Mouse (Mus musculus) macrophage (primary cell): ENCODE results near the gene Foxp1. TPM values are rescaled to one million over a fixed set of nuclear protein-coding genes. Genes with fewer than 3 reads are reported as not detected.

Experiments used
- H3K27ac ChIP-seq: fragments of 350-480 bp; formaldehyde crosslinking; 2 replicates; pipeline ENCODE4 v1.9.0; 2021
- H3K36me3 ChIP-seq: fragments of 350-480 bp; formaldehyde crosslinking; 2 replicates; pipeline ENCODE4 v1.9.0; 2021; ENCODE audit errors: inconsistent target
- H3K4me3 ChIP-seq: fragments of 350-480 bp; formaldehyde crosslinking; 2 replicates; pipeline ENCODE4 v1.9.0; 2021; ENCODE audit errors: inconsistent target
- H3K79me2 ChIP-seq: fragments of 350-480 bp; formaldehyde crosslinking; 2 replicates; pipeline ENCODE4 v1.9.0; 2021; ENCODE audit errors: inconsistent target
- WGBS: methylation state at CpG from one replicate; pipeline ENCODE4 v1.1.7; 2026; ENCODE audit warnings: inconsistent platforms; ENCODE audit not compliant: missing documents; 5-methylcytosine and 5-hydroxymethylcytosine counted together
- polyA plus RNA-seq: library from polyadenylated mRNA; stranded (reverse); fragments of 250-400 nt; gene quantifications from 3 replicates; pipeline ENCODE4 v1.2.4, GENCODE M21; 2018; ENCODE audit warnings: inconsistent platforms

Gene Foxp1
- polyA plus RNA-seq, 1 experiment from 2014 or later = 38.9 TPM

DNA sequence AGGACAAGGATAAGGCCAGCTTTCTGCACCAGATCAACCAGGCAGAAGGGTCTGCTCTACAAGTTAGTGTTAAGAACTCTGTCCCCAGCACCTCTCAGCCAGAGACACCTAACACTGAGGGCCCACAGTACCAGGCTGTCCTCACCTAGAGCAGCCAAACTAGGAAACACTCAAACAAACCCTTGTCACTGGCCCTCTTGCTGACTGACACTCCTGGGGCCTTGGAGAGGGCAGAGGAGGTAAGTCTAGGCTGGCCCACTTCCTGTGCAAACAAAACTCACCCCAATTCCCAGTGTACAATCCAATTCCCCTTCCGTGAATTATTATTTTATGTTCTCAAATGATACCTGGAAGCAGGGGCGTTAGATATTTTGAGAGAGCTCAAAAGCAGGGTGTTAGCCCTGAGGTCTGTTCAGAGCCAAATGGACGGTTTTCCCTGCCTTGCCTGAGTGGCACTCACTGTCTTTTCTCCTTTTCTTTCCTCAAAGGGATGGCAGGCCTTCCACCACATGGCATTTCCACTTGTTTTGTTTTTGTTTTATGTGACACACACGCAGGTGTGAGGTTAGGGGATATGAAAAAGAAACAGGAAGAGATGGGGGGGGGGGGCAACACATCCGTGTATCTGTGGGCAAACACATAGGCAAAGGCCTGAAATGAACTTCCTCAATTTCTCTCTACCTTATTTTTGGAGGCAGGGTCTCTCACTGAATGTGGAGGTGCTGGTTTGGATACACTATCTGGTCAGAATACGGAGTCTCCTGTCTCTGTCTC lies 219.7 kb downstream of the Foxp1 start:
- WGBS = 70% methylated on average over 6 of the region's 6 CpGs
- no peak overlapping the region for H3K27ac ChIP-seq
- no peaks in the 10 kb centered on the region for H3K36me3 ChIP-seq
- H3K4me3 ChIP-seq = no peak overlapping the region
- H3K79me2 ChIP-seq = no peaks in the 10 kb centered on the region

DNA sequence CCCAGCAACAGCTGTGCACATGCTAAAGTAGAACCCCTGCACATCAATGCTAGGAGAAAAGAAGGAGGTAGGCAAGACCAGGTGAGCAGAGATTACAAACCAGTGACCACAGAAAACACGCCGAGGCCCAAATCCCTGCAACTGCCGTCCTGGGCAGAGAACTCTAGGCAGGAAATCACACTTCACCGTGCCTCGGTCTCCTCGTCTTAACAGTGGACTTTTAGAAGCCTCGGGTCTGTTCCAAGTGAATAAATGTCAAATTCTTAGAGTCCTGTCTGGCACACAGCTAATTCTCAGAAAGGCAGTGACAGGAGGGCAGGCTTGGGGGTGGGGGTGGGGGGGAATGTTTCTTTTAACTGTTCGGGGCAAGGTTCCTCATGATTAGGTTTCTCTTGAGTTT lies 220.6 kb downstream of the Foxp1 start:
- 78% methylated on average over 8 of the region's 8 CpGs for WGBS
- H3K27ac ChIP-seq = no peak overlapping the region
- H3K36me3 ChIP-seq = no peaks in the 10 kb centered on the region
- H3K79me2 ChIP-seq = no peaks in the 10 kb centered on the region
- no peak overlapping the region for H3K4me3 ChIP-seq

DNA sequence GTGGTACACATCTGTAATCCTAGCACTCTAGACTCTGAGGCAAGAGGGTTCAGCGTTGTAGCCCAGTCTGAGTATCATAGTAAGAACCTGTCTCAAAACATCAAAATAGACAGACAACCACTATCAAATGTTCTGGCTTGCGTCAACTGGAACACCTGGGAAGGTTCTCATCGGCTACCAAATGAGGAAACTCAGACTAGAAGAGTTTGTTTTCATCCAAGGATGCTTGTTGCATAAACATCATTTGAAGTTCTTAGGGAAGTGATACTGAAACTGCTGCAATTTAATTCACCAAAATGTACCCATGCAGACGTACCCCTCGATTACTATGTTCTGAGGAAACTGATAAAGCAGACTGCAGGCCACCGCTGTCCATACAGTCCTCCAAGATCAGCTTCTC lies 222.3 kb downstream of the Foxp1 start:
- no peak overlapping the region for H3K27ac ChIP-seq
- 41% methylated on average over 6 of the region's 6 CpGs for WGBS

DNA sequence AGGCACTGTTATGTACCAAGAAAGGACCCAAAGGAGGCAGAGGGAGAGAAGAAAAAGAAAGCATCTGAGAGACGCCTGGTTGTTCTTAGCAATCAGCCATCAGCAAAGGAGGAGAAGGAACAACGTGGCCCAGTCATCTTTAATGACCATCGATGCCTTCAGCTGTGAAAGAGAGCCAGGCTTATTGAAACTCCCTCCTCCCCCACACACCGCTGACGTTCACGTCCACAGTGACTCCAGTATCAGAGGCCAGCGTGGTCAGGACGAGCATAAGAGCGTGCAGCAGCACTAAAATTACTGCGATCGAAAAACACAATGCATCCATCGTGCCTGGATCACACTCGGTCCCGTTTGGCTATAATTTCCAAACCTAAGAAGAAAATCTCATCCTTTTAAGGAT lies 223.3 kb downstream of the Foxp1 start:
- WGBS = 93% methylated on average over 14 of the region's 14 CpGs

More for the DNA sequence above, 222.3 kb downstream of the Foxp1 start:
- H3K36me3 ChIP-seq = no peaks in the 10 kb centered on the region
- H3K79me2 ChIP-seq = no peaks in the 10 kb centered on the region
- no peak overlapping the region for H3K4me3 ChIP-seq

DNA sequence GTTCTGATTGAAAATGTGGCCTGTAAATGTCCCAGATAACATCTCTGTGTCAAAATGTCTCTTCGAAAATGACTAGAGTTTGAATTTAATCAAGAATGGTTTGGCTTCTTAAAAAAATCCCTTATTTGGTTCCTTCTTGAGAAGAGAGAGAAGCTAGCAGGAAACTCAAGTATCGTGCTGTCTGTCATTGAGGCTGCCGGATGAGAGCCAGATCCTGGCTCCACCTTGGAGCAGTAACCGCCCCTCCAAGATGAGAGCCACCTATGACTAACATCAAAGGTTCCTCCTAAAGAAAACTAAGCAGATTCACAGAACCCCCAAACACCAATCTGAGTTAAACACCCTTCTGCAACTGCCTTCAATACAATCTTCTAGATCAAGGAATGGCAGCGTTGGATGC lies 225.0 kb downstream of the Foxp1 start:
- Histone ChIP-seq H3K79me2 (no peaks in the 10 kb centered on the region), H3K4me3 (no peak overlapping the region), H3K36me3 (no peaks in the 10 kb centered on the region), H3K27ac (no peak overlapping the region)
- 90% methylated on average over 5 of the region's 5 CpGs for WGBS

More for the DNA sequence above, 223.3 kb downstream of the Foxp1 start:
- Histone ChIP-seq H3K27ac (no peak overlapping the region), H3K4me3 (no peak overlapping the region), H3K36me3 (no peaks in the 10 kb centered on the region), H3K79me2 (no peaks in the 10 kb centered on the region)

DNA sequence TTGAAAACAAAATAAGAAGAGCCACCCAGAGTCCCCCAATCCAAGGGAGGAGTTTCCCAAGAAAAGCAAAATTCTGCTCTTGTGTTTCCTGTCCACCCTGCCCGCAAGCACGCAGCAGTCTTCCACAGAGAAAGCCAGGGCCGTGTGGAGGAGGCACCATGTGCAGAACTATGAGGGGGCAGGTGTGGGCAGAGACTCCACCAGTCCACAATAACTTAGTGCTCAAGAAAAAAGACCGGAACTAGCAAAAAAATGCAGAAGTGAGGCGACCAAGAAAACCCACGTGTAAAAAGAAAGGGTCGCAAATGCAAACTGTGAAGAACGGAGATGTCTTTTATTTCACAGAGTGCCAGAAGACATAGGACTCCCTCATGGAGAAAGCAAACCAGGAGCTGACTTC lies 227.0 kb downstream of the Foxp1 start:
- WGBS = 19% methylated on average over 8 of the region's 8 CpGs
- Histone ChIP-seq H3K27ac (no peak overlapping the region), H3K36me3 (no peaks in the 10 kb centered on the region), H3K4me3 (no peak overlapping the region), H3K79me2 (no peaks in the 10 kb centered on the region)

DNA sequence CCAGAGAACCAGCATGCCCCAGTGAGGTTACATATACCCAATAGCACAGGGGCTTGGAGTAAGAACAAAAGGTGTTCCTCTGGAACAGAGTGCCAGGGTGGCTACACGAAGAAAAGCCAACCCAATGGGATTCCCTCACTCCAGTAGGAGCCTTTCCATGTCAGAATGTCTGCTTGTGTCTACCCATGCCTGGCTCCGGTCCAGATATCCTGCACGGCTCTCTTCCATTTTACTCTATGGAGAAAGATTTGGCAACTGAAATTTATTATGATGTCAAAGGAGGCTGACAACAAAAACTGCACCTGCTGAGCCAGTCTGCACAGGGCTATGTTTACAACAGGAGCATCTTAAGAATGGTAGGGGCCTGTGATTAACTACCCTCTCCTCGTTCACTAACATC lies 233.3 kb downstream of the Foxp1 start:
- no peaks in the 10 kb centered on the region for H3K36me3 ChIP-seq
- H3K27ac ChIP-seq = no peak overlapping the region
- WGBS = 98% methylated on average over 4 of the region's 4 CpGs
- no peaks in the 10 kb centered on the region for H3K79me2 ChIP-seq
- H3K4me3 ChIP-seq = no peak overlapping the region

DNA sequence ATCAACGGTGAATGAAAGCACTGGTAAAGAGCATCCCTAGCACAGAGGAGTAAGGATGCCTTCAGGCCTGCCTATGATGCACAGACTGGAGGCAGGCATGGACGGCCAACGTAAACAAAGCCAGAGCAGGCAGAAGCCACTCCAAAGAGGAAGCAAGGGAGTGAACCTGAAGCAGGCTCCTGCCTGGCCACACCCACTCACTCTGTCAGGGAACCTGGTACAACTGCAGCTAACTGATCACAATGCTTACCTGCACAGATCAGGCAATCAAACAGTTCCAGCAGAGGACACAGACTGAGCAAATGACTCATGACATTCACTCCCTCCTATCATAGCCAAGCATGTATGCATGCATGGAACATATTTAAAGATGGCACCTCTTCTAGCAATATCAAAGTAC lies 237.5 kb downstream of the Foxp1 start:
- WGBS = 68% methylated on average over 3 of the region's 3 CpGs
- Histone ChIP-seq H3K79me2 (no peaks in the 10 kb centered on the region), H3K4me3 (no peak overlapping the region), H3K27ac (no peak overlapping the region), H3K36me3 (no peaks in the 10 kb centered on the region)

DNA sequence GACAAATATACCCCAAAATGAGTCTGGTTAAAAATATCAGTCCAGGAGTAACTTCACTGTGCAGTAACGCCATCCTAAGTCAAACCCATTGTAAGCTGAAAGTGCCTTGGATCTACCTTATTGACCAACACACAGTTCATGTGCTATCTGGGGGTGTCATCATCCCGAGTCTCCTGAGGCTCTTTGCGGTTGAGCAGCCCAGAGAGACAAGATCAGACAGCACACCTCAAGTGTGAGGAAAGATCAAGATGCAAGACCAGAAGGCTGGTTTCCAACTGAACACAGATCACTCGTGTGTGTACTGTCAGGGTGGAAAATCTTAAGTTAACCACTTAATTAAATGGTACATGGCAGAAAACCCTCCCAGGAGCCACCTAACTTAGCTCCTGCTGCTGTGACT lies 238.5 kb downstream of the Foxp1 start:
- Histone ChIP-seq H3K36me3 (no peaks in the 10 kb centered on the region), H3K79me2 (no peaks in the 10 kb centered on the region), H3K27ac (no peak overlapping the region), H3K4me3 (no peak overlapping the region)
- 87% methylated on average over 4 of the region's 4 CpGs for WGBS

DNA sequence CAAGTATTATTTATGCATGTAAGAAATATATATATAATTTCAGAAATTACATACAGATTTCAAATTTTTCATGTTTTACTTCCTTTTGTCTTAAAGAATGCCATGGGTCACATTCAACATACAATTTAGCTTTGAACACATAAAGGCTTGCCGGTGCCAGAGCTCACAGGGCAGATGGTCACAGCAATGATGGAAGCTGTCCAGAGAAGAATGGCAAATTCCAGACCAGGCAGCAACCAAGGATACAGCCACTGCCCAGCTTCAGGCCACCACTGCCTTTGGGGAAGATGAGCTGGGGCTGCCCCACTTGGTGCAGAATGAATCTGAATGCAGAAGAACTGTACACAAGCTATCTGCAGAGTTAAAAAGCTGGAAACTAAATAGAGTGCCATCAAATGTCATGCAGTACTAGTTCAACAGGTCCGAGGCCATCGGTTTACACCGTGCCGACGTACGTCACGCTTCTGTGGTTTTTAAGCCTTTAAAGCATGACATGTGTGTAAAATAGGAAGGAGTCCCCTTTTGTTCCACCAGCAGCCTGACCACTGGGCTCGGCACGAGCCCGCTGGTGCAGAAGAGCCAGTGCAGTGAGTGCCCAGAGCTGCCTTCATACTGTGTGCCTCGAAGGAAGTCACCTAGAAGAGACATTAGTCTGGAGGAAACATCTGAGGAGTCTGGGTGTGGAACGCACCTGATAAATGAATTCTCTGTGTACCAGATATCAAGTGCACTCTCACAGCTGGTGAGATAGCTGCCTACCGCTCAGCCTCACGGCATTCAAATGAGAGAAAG lies 239.5 kb downstream of the Foxp1 start:
- WGBS = 68% methylated on average over 15 of the region's 15 CpGs
- Histone ChIP-seq H3K4me3 (no peak overlapping the region), H3K27ac (no peak overlapping the region), H3K36me3 (no peaks in the 10 kb centered on the region), H3K79me2 (no peaks in the 10 kb centered on the region)

DNA sequence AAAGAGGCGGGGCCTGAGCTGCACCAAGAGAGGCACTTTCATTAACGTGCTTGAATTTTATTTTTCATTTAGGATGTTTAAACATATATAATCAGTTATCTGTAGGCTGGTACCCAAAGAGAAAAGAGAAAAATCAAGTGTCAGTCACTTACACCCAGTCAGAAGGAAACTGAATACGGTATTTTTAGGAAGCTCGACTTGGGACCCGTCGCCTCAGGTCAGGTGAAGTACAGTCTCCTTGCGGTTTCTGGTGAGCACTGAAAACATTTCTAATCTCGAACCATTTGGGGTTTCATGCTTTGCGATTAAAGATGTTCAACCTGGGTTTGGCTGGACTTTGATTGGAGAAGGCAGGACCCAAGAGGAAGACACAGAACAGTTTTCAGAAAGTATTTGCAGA lies 241.1 kb downstream of the Foxp1 start:
- Histone ChIP-seq H3K79me2 (no peaks in the 10 kb centered on the region), H3K4me3 (no peak overlapping the region), H3K36me3 (no peaks in the 10 kb centered on the region), H3K27ac (no peak overlapping the region)
- WGBS = 92% methylated on average over 9 of the region's 9 CpGs

DNA sequence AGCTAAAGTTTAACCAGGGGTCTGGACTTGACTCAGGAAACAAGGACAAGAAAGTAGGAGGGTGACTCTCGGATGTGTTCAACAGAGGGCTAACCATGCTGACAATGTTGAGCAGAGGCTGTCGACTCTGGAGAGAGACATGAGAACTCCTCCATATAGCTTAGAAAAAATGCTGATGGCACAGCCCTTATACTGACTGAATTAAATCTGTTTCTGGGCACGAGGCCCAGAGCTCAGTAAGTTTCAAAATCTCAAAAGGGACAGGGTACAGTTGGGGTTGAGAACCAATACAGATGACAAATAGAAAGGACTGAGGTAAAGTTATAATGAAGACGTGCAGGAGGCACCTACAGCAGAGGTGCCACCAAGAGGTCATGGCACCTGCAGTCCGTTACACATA lies 241.9 kb downstream of the Foxp1 start:
- no peak overlapping the region for H3K4me3 ChIP-seq
- WGBS = 96% methylated on average over 5 of the region's 5 CpGs
- no peak overlapping the region for H3K27ac ChIP-seq
- no peaks in the 10 kb centered on the region for H3K79me2 ChIP-seq
- H3K36me3 ChIP-seq = no peaks in the 10 kb centered on the region

DNA sequence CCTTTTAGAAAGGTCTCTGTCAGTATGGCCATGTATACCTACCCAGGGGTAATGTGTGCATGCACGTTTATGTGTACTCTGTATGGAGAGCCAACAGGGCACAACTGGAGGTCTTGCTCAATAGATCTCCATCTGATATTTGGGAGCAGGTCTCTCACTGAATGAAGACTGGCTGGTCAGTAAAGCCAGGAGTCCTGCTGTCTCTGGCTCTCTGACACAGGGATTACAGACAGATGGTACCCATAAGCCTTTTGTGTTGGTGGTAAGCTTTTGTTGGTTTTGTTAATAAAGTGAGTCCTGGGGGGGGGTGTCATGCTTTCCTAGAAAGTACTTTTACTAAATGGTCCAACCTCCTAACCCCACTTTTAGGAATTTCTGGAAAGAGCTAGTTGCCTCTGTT lies 245.3 kb downstream of the Foxp1 start:
- no peaks in the 10 kb centered on the region for H3K36me3 ChIP-seq
- WGBS = 89% methylated on average over 1 of the region's 1 CpGs

DNA sequence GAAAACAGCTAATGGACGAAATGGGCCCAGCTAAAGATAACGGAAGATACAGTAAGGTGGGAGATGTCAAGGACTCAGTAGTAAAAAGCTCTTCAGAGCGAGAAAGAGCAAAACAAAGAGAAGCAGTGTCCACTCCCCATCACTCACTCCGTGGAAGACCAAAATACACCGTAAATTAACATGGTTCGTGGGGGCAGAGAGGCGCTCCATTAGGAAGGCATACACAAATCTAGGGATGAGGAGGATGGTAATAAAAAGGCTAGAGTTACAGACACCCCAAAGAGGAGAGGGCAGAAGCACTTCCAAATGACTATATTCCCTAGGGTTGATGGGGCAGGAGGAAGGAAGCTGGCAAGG lies 246.2 kb downstream of the Foxp1 start:
- H3K27ac ChIP-seq = no peak overlapping the region
- H3K4me3 ChIP-seq = no peak overlapping the region
- H3K79me2 ChIP-seq = no peaks in the 10 kb centered on the region
- 98% methylated on average over 7 of the region's 7 CpGs for WGBS
- H3K36me3 ChIP-seq = no peaks in the 10 kb centered on the region

More for the DNA sequence above, 245.3 kb downstream of the Foxp1 start:
- Histone ChIP-seq H3K27ac (no peak overlapping the region), H3K4me3 (no peak overlapping the region), H3K79me2 (no peaks in the 10 kb centered on the region)
